Mouse (Mus musculus) heart, adult 2 months (tissue): Measurements from ENCODE around the gene Sun1. TPM values are rescaled to one million over a fixed set of nuclear protein-coding genes. Genes with fewer than 3 reads are reported as not detected.

Experiments
- DNase-seq, 2 experiments: peaks; one replicate each; pipeline ENCODE4 v3.0.0; 2021
- H3K27ac ChIP-seq: fragments of 200-600 bp; 2 replicates; pipeline ENCODE4 v1.8.1; 2022
- H3K27me3 ChIP-seq: fragments of 200-500 bp; 2 replicates; pipeline ENCODE4 v1.6.1; 2012; ENCODE audit warnings: mild to moderate bottlenecking, low read length, inconsistent platforms, mixed read lengths; ENCODE audit not compliant: control insufficient read depth, insufficient read depth
- H3K36me3 ChIP-seq: fragments of 200-500 bp; 2 replicates; pipeline ENCODE4 v1.6.1; 2012; ENCODE audit warnings: low read length, inconsistent platforms; ENCODE audit not compliant: control insufficient read depth, insufficient read depth
- H3K4me1 ChIP-seq: fragments of 200-500 bp; 2 replicates; pipeline ENCODE4 v1.6.1; 2011; ENCODE audit warnings: low read length; ENCODE audit not compliant: control insufficient read depth, insufficient read depth
- H3K4me3 ChIP-seq: fragments of 200-600 bp; 2 replicates; pipeline ENCODE4 v1.8.1; 2022
- H3K79me2 ChIP-seq: fragments of 200-500 bp; replicated peaks from 2 replicates; pipeline ENCODE4 v1.6.1; 2012; ENCODE audit warnings: mild to moderate bottlenecking, inconsistent platforms, low read length, moderate library complexity, mixed read lengths; ENCODE audit not compliant: control insufficient read depth, insufficient read depth
- H3K9ac ChIP-seq: fragments of 200-500 bp; 2 replicates; pipeline ENCODE4 v1.6.1; 2012; ENCODE audit warnings: low read depth, mild to moderate bottlenecking, control low read depth, inconsistent platforms, low read length, mixed read lengths
- CTCF ChIP-seq: fragments of 200-600 bp; IDR thresholded peaks from 2 replicates; pipeline ENCODE4 v1.8.1; 2022; ENCODE audit warnings: antibody characterized with exemption, mild to moderate bottlenecking, moderate library complexity
- EP300 ChIP-seq: fragments of 200-500 bp; IDR thresholded peaks from 2 replicates; pipeline ENCODE4 v1.6.1; 2011; ENCODE audit warnings: low read depth, low read length, control low read depth; ENCODE audit not compliant: insufficient read depth
- POLR2A ChIP-seq: fragments of 200-500 bp; IDR thresholded peaks from 2 replicates; pipeline ENCODE4 v1.6.1; 2011; ENCODE audit warnings: mild to moderate bottlenecking, low read depth, low read length, control low read depth; ENCODE audit not compliant: insufficient read depth
- WGBS: fragments of 180-500 bp; shearing (Covaris S2); methylation state at CpG from one replicate; pipeline ENCODE4 v1.1.7; 2018; 5-methylcytosine and 5-hydroxymethylcytosine counted together
- intact Hi-C: fragments of 180-260 bp; cut with DNase I; formaldehyde crosslinking; loops from one replicate; pipeline ENCODE4 v1.15.1; 2025
- polyA plus RNA-seq: library from polyadenylated mRNA; depleted of rRNA; stranded (reverse); fragments of >200 nt; gene quantifications from 2 replicates; pipeline ENCODE4 v1.2.3, GENCODE M21; 2012
- total RNA-seq, 2 experiments: library from RNA; stranded (reverse); gene quantifications; 2 replicates each; pipeline ENCODE4 v1.2.3; 2021

Gene Sun1
- total and polyA plus RNA-seq, 3 experiments: 34.1 to 50.3 (median 45.9) TPM

DNA sequence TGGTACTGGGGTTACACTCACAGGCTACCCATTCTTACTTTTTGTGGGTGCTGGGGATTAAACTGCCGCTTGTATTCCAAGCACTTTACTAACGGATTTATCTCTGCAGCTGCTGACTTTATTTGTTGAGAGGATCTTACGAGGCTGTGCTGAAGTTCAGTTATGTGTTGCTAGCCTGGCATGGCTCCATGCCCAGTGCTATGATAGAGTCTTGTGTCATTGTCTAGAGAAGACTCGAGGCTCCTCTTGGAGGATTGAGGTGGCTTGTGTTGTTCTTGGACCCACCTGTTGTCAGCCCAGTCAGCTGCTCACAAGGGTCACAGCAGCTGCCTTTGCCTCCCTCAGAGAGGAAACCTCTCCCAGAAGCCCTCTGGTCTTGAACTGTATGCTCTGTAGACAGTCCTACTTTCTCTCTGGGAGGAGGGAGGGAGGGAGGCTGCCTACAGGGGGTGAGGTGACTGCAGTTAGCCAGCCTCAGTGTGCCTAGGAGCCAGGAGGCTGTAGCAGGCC, 19.6 kb downstream of the Sun1 start:
- peak overlapping the region; percentile 15; the same call in 1 of the 2 replicates for H3K9ac ChIP-seq
- DNase-seq: peak in 1 of 2 experiments; percentile 18
- H3K27ac ChIP-seq: peak overlapping the region; percentile 88
- H3K27me3 ChIP-seq: no peaks in the 10 kb centered on the region
- peaks cover 9% of the 10 kb centered on the region for H3K36me3 ChIP-seq
- WGBS: 55% methylated on average over 4 of the region's 4 CpGs
- H3K79me2 ChIP-seq: peaks cover under 1% of the 10 kb centered on the region; the same call in 1 of the 2 replicates
- no peak for TF ChIP-seq POLR2A
- TF ChIP-seq CTCF: no peak
- no peak for TF ChIP-seq EP300
- no peak overlapping the region for H3K4me3 ChIP-seq
- intact Hi-C loops: no loop called here
- H3K4me1 ChIP-seq: peaks cover 7% of the 10 kb centered on the region

DNA sequence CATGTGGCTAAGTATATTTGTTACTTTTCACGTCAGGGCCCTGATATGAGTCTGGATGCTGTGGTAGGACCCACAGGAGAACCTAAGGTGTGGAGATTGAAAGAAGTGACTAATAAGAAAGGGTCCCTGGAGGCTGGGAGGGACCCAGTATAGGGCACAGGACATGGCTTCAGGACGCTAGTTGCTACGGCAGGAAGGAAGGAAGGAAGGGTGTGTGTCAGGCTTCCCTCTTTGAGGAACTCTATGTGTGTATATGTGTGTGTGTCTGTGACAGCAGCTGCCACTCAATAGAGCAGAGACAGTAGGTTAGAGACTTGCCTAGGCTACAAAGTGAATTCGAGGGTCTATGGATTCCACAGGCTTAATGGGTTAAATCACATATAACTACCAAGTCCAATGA, 20.2 kb downstream of the Sun1 start:
- Histone ChIP-seq H3K27ac (peak overlapping the region; percentile 88), H3K36me3 (peaks cover 9% of the 10 kb centered on the region), H3K4me3 (no peak overlapping the region), H3K79me2 (no peaks in the 10 kb centered on the region), H3K27me3 (no peaks in the 10 kb centered on the region), H3K4me1 (peaks cover 7% of the 10 kb centered on the region), H3K9ac (no peak overlapping the region)
- whole genome bisulfite sequencing: 61% methylated on average over 4 of the region's 4 CpGs
- TF ChIP-seq EP300: peak; percentile 95
- no peak for TF ChIP-seq CTCF
- TF ChIP-seq POLR2A: peak; percentile 58; the same call in 1 of the 2 replicates
- intact Hi-C loops: no loop called here
- DNase-seq: peak in 1 of 2 experiments; percentile 65

DNA sequence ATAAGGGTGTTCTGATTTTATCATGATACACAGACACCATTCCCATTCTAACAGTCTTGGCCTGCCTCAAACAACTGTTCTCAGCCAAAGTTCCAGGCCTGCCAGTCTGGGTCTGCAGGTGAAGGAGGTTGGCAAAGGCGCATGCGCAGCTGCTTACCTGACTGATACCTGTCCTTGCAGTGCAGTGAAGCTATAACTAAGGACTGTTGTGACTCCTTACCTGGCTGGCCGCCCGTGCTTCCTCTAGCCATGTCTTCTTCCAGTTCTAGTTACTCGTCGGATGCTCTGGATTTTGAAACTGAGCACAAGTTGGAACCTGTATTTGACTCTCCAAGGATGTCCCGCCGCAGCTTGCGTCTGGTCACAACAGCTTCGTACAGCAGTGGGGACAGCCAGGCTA, 22.9 kb downstream of the Sun1 start:
- peaks cover 7% of the 10 kb centered on the region for H3K36me3 ChIP-seq
- peaks cover 6% of the 10 kb centered on the region for H3K4me1 ChIP-seq
- H3K79me2 ChIP-seq: no peaks in the 10 kb centered on the region
- no peak for DNase-seq
- H3K27ac ChIP-seq: no peak overlapping the region
- no peak overlapping the region for H3K9ac ChIP-seq
- no peaks in the 10 kb centered on the region for H3K27me3 ChIP-seq
- intact Hi-C loops: no loop called here
- no peak for TF ChIP-seq EP300
- no peak for TF ChIP-seq CTCF
- no peak for TF ChIP-seq POLR2A
- H3K4me3 ChIP-seq: no peak overlapping the region
- WGBS: 95% methylated on average over 10 of the region's 10 CpGs

DNA sequence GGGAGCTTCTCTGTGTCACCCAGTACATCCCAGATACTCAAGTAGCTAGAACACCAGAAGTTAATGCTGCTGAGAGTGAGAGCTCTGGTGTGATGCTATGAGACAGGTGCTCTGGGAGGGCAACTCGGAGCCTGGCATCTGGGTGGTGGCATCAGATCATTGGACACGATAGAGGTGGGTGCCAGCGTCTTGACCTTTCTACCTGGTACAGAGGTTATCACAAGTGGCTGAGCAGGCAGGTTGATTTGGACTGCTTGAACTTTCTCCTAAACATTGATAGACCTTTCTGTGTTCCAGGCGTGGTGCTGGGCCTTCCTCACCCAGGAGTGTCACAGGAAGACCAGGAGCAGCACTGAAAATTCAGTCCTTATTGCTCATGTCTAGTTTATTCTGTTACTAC, 26.8 kb downstream of the Sun1 start:
- Histone ChIP-seq H3K27me3 (no peaks in the 10 kb centered on the region), H3K27ac (no peak overlapping the region), H3K79me2 (no peaks in the 10 kb centered on the region), H3K9ac (no peak overlapping the region), H3K36me3 (no peaks in the 10 kb centered on the region), H3K4me1 (no peaks in the 10 kb centered on the region), H3K4me3 (no peak overlapping the region)
- intact Hi-C loops: no loop called here
- TF ChIP-seq POLR2A (no peak), CTCF (no peak), EP300 (no peak)
- no peak for DNase-seq
- WGBS: 96% methylated on average over 4 of the region's 4 CpGs

DNA sequence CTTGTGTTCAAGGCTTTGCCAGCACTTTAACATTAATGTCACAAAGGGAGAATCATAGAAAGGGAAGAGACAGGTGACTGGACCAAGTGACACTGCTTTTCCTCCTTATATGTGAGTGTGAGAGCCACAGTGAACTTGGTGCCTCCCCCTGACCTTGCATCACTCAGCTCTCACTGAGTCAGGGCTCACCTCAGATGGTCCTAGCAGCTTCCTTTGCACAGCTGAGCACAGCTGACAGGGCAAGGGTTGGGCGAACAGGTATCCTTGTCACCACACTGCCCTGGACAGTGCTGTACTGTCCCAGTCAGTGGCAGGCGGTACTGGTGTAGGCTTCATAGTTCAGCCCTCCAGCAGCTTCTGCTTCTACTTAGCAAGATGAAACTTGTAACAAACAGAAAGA, 27.2 kb downstream of the Sun1 start:
- Histone ChIP-seq H3K9ac (no peak overlapping the region), H3K79me2 (no peaks in the 10 kb centered on the region), H3K36me3 (no peaks in the 10 kb centered on the region), H3K27ac (no peak overlapping the region), H3K4me3 (no peak overlapping the region), H3K27me3 (no peaks in the 10 kb centered on the region), H3K4me1 (no peaks in the 10 kb centered on the region)
- intact Hi-C loops: no loop called here
- WGBS: 98% methylated on average over 2 of the region's 2 CpGs
- TF ChIP-seq CTCF (no peak), EP300 (no peak), POLR2A (no peak)
- no peak for DNase-seq

DNA sequence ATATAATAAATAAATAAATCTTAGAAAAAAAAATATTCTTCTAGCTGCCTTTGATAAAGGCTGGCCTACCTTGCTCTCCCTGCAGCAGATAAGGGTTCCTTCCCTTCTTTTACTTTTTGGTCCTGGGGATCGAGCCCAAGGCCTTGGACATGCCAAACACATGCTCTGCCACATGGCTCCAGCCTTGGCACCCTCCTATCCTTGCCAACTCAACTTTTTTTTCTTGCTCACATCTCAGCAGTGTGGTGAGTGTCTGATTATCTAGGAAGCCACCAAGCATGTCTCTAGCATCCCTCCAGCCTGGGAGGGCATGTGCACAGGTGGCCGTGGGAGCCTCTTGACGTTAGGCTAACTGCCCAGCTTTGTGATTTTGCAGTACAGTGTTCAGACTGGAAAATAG, 27.9 kb downstream of the Sun1 start:
- intact Hi-C loops: no loop called here
- Histone ChIP-seq H3K9ac (no peak overlapping the region), H3K27me3 (no peaks in the 10 kb centered on the region), H3K27ac (no peak overlapping the region), H3K36me3 (no peaks in the 10 kb centered on the region), H3K4me3 (no peak overlapping the region), H3K79me2 (no peaks in the 10 kb centered on the region), H3K4me1 (no peaks in the 10 kb centered on the region)
- TF ChIP-seq CTCF (no peak), EP300 (no peak), POLR2A (no peak)
- DNase-seq: no peak
- WGBS: 94% methylated on average over 3 of the region's 3 CpGs
